Comparison of ENCODE assay signal across 8 mouse cellular contexts in genomic region chr13:44819400-44819799, GRCm38 (mm10).
DNase-seq lines count a peak whose midpoint lies in the region; ATAC-seq and TF ChIP-seq lines count a peak whose summit lies in the region.

No protein-coding gene starts in this region.

- TF ChIP-seq POLR2A in brain, embryonic 14.5 days (IDR thresholded peaks at IDR 0.05; ENCODE audit: borderline replicate concordance, extremely low read depth, insufficient read depth, insufficient read length, poor library complexity, severe bottlenecking), result no peak

- intact Hi-C loops in gastrocnemius, postnatal 36 days (cut with DNase I), result no loop called here
- intact Hi-C loops in heart, postnatal 10 days (cut with DNase I), result no loop called here

- TF ChIP-seq CTCF in brain, embryonic 14.5 days (IDR thresholded peaks at IDR 0.05; ENCODE audit: borderline replicate concordance, extremely low read depth, insufficient read depth, insufficient read length), result no peak

- no peak for ATAC-seq in erythroid progenitor cell, adult 5-6 weeks (replicated peaks; ENCODE audit: low FRiP score, poor library complexity, severe bottlenecking)

- peak; percentile 72 for DNase-seq in gastrocnemius, adult 18-20 months (ENCODE audit: low spot score)
- DNase-seq in gastrocnemius, postnatal 36 days, result no peak
- DNase-seq in CD4-positive helper T cell, adult 2 months (ENCODE audit: low read depth, low spot score), result peak; percentile 87
- DNase-seq in brain, embryonic 14.5 days (ENCODE audit: low read depth), result peak; percentile 88
- DNase-seq in heart, postnatal 10 days, result peak; percentile 78 to 80
- DNase-seq in lung, postnatal 36 days, result peak; percentile 80
- DNase-seq in yolk sac, embryonic 10.5 days (ENCODE audit: low spot score), result no peak

Comparison
In these comparisons a context has a peak if more than half of its experiments do, and no peak if none do; other contexts are left out.
1. DNase-seq: peak in gastrocnemius, adult 18-20 months (single experiment), CD4-positive helper T cell, adult 2 months (single experiment), brain, embryonic 14.5 days (single experiment), heart, postnatal 10 days (2 of 2) and lung, postnatal 36 days (single experiment); none in gastrocnemius, postnatal 36 days (0 of 2) and yolk sac, embryonic 10.5 days (single experiment).